Mouse (Mus musculus): ENCODE results near the gene Wdr1. TPM values are rescaled to one million over a fixed set of nuclear protein-coding genes. Genes with fewer than 3 reads are reported as not detected.
A peak's percentile ranks its signal among the peaks of the same experiment; 100 is the strongest.

Gene Wdr1
- polyA plus RNA-seq, 1 experiment, result 130 TPM

DNA sequence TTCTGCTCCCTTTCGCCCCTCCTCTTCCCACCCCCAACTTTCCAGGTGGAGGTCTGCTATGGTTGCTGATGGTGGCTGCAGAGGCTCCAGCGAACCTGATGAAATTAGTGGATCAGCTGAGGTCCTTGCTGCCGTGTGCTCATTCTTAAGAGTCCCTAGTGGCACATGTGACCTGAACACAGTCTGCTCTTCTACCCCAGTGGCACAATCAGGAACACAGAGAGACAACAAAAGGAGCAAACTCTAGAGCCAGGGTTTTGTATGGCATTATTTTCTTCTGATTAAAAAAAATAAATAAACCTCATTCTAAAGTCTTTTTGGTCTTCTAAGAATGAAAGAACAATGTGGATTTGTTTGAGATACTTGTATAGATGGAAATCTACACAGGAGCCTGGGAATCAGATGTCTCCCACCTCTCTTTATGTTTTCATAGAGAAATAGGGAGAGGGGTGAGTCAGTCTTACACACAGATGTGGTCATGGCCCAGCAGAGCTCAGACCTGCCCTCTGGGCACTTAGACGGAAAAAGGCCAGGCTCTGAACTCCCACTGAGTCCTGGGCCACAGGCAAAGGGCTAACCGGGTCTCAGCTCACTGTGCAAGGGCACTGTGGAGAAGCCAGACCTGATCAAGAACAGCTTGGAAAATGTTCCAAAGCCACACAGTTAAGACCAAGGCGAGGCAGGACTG lies 58.1 kb downstream of the Wdr1 start:
- no peaks in the 10 kb centered on the region for H3K36me3 ChIP-seq (ENCODE audit: control insufficient read depth, insufficient read depth)
- no peak overlapping the region for H3ac ChIP-seq (ENCODE audit: control insufficient read depth, insufficient read length)
- peaks cover 12% of the 10 kb centered on the region for H3K27me3 ChIP-seq (ENCODE audit: control insufficient read depth, insufficient read depth, insufficient read length)
- H3K4me2 ChIP-seq (ENCODE audit: low read depth), result no peak overlapping the region
- TF ChIP-seq E2F4 (IDR thresholded peaks at IDR 0.05; ENCODE audit: insufficient read depth) (no peak), SRF (IDR thresholded peaks at IDR 0.05; ENCODE audit: control insufficient read depth, insufficient read length, low read depth) (no peak), POLR2AphosphoS2 (IDR thresholded peaks at IDR 0.05; ENCODE audit: insufficient read length, low read depth) (no peak), MAX (IDR thresholded peaks at IDR 0.05; ENCODE audit: low read depth) (no peak), CEBPB (IDR thresholded peaks at IDR 0.05; ENCODE audit: insufficient read depth, poor library complexity, severe bottlenecking) (no peak)
- H3K79me2 ChIP-seq (ENCODE audit: control insufficient read depth, insufficient read depth), result no peaks in the 10 kb centered on the region
- no peak overlapping the region for H3K4me3 ChIP-seq

DNA sequence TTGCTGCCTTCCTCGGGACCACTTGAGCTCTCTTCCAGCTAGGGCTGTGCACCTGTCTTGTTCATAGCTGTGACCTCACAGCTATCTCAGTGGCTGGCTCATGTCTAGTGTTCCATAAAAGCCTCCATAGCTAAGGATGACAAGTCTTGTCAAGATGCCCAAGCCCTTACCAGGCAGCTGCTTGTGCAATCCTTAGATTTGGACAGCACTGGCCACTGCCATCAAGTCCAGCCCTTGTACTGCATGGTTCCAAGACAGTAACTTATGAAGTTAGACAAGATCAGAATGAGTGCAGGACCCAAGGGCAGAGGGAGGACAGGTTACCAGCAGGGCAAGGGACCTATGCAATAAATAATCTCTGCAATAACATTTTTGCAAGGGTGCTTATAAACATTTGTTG lies 58.9 kb downstream of the Wdr1 start:
- H3K79me2 ChIP-seq (ENCODE audit: control insufficient read depth, insufficient read depth), result no peaks in the 10 kb centered on the region
- no peak for TF ChIP-seq E2F4 (IDR thresholded peaks at IDR 0.05; ENCODE audit: insufficient read depth)
- TF ChIP-seq MYOD1 (IDR thresholded peaks at IDR 0.05; ENCODE audit: control insufficient read depth in 1 of 3, insufficient read length in 2 of 3, low read depth in 2 of 3), result peak in 1 of 3 experiments; percentile 20

DNA sequence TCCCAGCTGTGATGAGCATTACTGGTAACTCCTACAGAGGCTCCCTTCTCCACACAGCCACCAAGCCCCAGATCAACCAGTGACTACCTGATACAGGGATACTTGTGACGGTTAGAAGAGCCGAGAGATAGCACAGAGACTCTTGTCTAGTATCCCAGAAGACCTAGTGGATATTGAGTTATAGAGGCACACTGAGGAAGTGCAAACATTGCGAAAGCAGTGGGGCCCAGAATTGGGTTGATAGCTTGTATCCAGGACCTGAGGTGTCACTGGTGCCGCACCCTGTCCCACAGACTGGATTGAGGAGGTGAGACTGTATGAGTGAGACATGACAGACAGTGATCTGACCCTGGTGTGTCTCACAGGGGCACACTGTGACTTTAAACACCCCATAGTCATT lies 60.0 kb downstream of the Wdr1 start, which contains the start of gene Slc2a9:
Slc2a9 (minus strand) TSS at position 152 of the 400 bp plus-strand sequence.
- Histone ChIP-seq H3K79me2 (ENCODE audit: control insufficient read depth, insufficient read depth) (no peaks in the 10 kb centered on the region), H3ac (ENCODE audit: control insufficient read depth, insufficient read length) (no peak within 1 kb of the TSS), H3K4me2 (ENCODE audit: low read depth) (no peak within 1 kb of the TSS), H3K4me3 (no peak within 1 kb of the TSS), H3K36me3 (ENCODE audit: control insufficient read depth, insufficient read depth) (no peaks in the 10 kb centered on the region), H3K27me3 (ENCODE audit: control insufficient read depth, insufficient read depth, insufficient read length) (peaks cover 14% of the 10 kb centered on the region)
- TF ChIP-seq SRF (IDR thresholded peaks at IDR 0.05; ENCODE audit: control insufficient read depth, insufficient read length, low read depth) (no peak), USF1 (IDR thresholded peaks at IDR 0.05; ENCODE audit: low read depth) (no peak), MYOG (IDR thresholded peaks at IDR 0.05; ENCODE audit: control insufficient read depth in 1 of 3, insufficient read depth in 1 of 3, insufficient read length in 2 of 3, low read depth in 2 of 3) (no peak)

More for the DNA sequence above, 58.9 kb downstream of the Wdr1 start:
- Histone ChIP-seq H3K4me3 (no peak overlapping the region), H3K36me3 (ENCODE audit: control insufficient read depth, insufficient read depth) (no peaks in the 10 kb centered on the region), H3K4me2 (ENCODE audit: low read depth) (no peak overlapping the region), H3K27me3 (ENCODE audit: control insufficient read depth, insufficient read depth, insufficient read length) (peaks cover 14% of the 10 kb centered on the region), H3ac (ENCODE audit: control insufficient read depth, insufficient read length) (no peak overlapping the region)

GRCm38 (mm10) chr5:38500043-38500442 lies 63.0 kb downstream of the Wdr1 start:
- H3K79me2 ChIP-seq (ENCODE audit: control insufficient read depth, insufficient read depth), result no peaks in the 10 kb centered on the region
- H3K4me3 ChIP-seq, result no peak overlapping the region
- no peaks in the 10 kb centered on the region for H3K36me3 ChIP-seq (ENCODE audit: control insufficient read depth, insufficient read depth)
- H3K27me3 ChIP-seq (ENCODE audit: control insufficient read depth, insufficient read depth, insufficient read length), result peaks cover 14% of the 10 kb centered on the region
- TF ChIP-seq CEBPB (IDR thresholded peaks at IDR 0.05; ENCODE audit: insufficient read depth, poor library complexity, severe bottlenecking) (no peak), USF1 (IDR thresholded peaks at IDR 0.05; ENCODE audit: low read depth) (no peak), POLR2AphosphoS2 (IDR thresholded peaks at IDR 0.05; ENCODE audit: insufficient read length, low read depth) (no peak), TCF12 (IDR thresholded peaks at IDR 0.05; ENCODE audit: insufficient read depth, poor library complexity, severe bottlenecking) (no peak), MYOG (IDR thresholded peaks at IDR 0.05; ENCODE audit: control insufficient read depth in 1 of 3, insufficient read depth in 1 of 3, insufficient read length in 2 of 3, low read depth in 2 of 3) (no peak), REST (IDR thresholded peaks at IDR 0.05; ENCODE audit: insufficient read depth, insufficient read length) (no peak), POLR2A (IDR thresholded peaks at IDR 0.05; ENCODE audit: insufficient read length, low read depth) (no peak), MAX (IDR thresholded peaks at IDR 0.05; ENCODE audit: low read depth) (no peak), SRF (IDR thresholded peaks at IDR 0.05; ENCODE audit: control insufficient read depth, insufficient read length, low read depth) (no peak), MYOD1 (IDR thresholded peaks at IDR 0.05; ENCODE audit: control insufficient read depth in 1 of 3, insufficient read length in 2 of 3, low read depth in 2 of 3) (no peak), E2F4 (IDR thresholded peaks at IDR 0.05; ENCODE audit: insufficient read depth) (no peak), TCF3 (IDR thresholded peaks at IDR 0.05; ENCODE audit: insufficient read length, low read depth) (no peak)
- H3K4me2 ChIP-seq (ENCODE audit: low read depth), result no peak overlapping the region
- no peak overlapping the region for H3ac ChIP-seq (ENCODE audit: control insufficient read depth, insufficient read length)

GRCm38 (mm10) chr5:38499316-38499811 lies 63.7 kb downstream of the Wdr1 start:
- Histone ChIP-seq H3K79me2 (ENCODE audit: control insufficient read depth, insufficient read depth) (no peaks in the 10 kb centered on the region), H3K36me3 (ENCODE audit: control insufficient read depth, insufficient read depth) (no peaks in the 10 kb centered on the region), H3ac (ENCODE audit: control insufficient read depth, insufficient read length) (no peak overlapping the region), H3K4me2 (ENCODE audit: low read depth) (no peak overlapping the region), H3K4me3 (no peak overlapping the region), H3K27me3 (ENCODE audit: control insufficient read depth, insufficient read depth, insufficient read length) (peaks cover 14% of the 10 kb centered on the region)
- TF ChIP-seq SRF (IDR thresholded peaks at IDR 0.05; ENCODE audit: control insufficient read depth, insufficient read length, low read depth) (no peak), TCF12 (IDR thresholded peaks at IDR 0.05; ENCODE audit: insufficient read depth, poor library complexity, severe bottlenecking) (no peak), E2F4 (IDR thresholded peaks at IDR 0.05; ENCODE audit: insufficient read depth) (no peak), MAX (IDR thresholded peaks at IDR 0.05; ENCODE audit: low read depth) (no peak), MYOG (IDR thresholded peaks at IDR 0.05; ENCODE audit: control insufficient read depth in 1 of 3, insufficient read depth in 1 of 3, insufficient read length in 2 of 3, low read depth in 2 of 3) (no peak), POLR2A (IDR thresholded peaks at IDR 0.05; ENCODE audit: insufficient read length, low read depth) (no peak)

Data from myocyte (in vitro differentiated cells).